Mouse (Mus musculus) left cerebral cortex, postnatal 36 days (tissue): ENCODE data around the gene Gdpgp1. TPM values are rescaled to one million over a fixed set of nuclear protein-coding genes. Genes with fewer than 3 reads are reported as not detected.

ENCODE experiments used
- DNase-seq, 2 experiments: peaks; one replicate each; pipeline ENCODE4 v3.0.0; 2021 to 2022; ENCODE audit warnings: low spot score in 2 of 2, mixed read lengths in 1 of 2
- intact Hi-C: fragments of 180-260 bp; cut with DNase I; formaldehyde crosslinking; loops from one replicate; pipeline ENCODE4 v1.15.1; 2025
- total RNA-seq, 2 experiments: library from RNA; stranded (reverse); gene quantifications; 2 replicates each; pipeline ENCODE4 v1.2.3; 2021

The Gdpgp1 gene
- total RNA-seq, 2 experiments from 2014 or later, result 6.0 to 6.6 TPM

GRCm38 (mm10) chr7:80216566-80216965 is 16.1 kb upstream of the Gdpgp1 start:
- intact Hi-C loops, result loop anchor here (5.0 kb wide), 1 partner anchor 59 kb away; no protein-coding TSS in a partner anchor
- DNase-seq, result no peak

GRCm38 (mm10) chr7:80218666-80219065 is 14.0 kb upstream of the Gdpgp1 start:
- intact Hi-C loops, result loop anchor here (5.0 kb wide), 1 partner anchor 61 kb away; no protein-coding TSS in a partner anchor
- no peak for DNase-seq

- DNase-seq, result no peak
- intact Hi-C loops, result no loop called here
Observed at GRCm38 (mm10) chr7:80220237-80220797, 12.3 kb upstream of the Gdpgp1 start.

- DNase-seq, result no peak
- intact Hi-C loops, result no loop called here
Observed at GRCm38 (mm10) chr7:80221179-80221750, 11.4 kb upstream of the Gdpgp1 start.

- intact Hi-C loops, result no loop called here
- no peak for DNase-seq
Observed at GRCm38 (mm10) chr7:80227065-80227464, 5.6 kb upstream of the Gdpgp1 start.

GRCm38 (mm10) chr7:80230196-80230595 is 2.5 kb upstream of the Gdpgp1 start:
- intact Hi-C loops, result no loop called here
- DNase-seq, result no peak

GRCm38 (mm10) chr7:80231971-80232488 is 635 bp upstream of the Gdpgp1 start:
- no peak for DNase-seq
- intact Hi-C loops, result no loop called here

- intact Hi-C loops, result no loop called here
- no peak for DNase-seq
Observed at GRCm38 (mm10) chr7:80233799-80234198, 1.1 kb downstream of the Gdpgp1 start.

GRCm38 (mm10) chr7:80238542-80238941 is 5.9 kb downstream of the Gdpgp1 start:
- intact Hi-C loops, result no loop called here

GRCm38 (mm10) chr7:80241661-80242060 is 9.0 kb downstream of the Gdpgp1 start:
- no peak for DNase-seq
- intact Hi-C loops, result no loop called here

More at GRCm38 (mm10) chr7:80238542-80238941, 5.9 kb downstream of the Gdpgp1 start:
- no peak for DNase-seq

GRCm38 (mm10) chr7:80244851-80245250 is 12.2 kb downstream of the Gdpgp1 start:
- intact Hi-C loops, result no loop called here
- DNase-seq, result no peak

- DNase-seq, result peak; percentile 93 to 94
- intact Hi-C loops, result no loop called here
Observed at GRCm38 (mm10) chr7:80246148-80246721, 13.6 kb downstream of the Gdpgp1 start, which contains the start of gene Ttll13. TSS of gene Ttll13 (plus strand) at chr7:80246376.

- no peak for DNase-seq
- intact Hi-C loops, result no loop called here
Observed at GRCm38 (mm10) chr7:80246859-80247258, 14.2 kb downstream of the Gdpgp1 start.

- no peak for DNase-seq
- intact Hi-C loops, result no loop called here
Observed at GRCm38 (mm10) chr7:80252437-80252836, 19.8 kb downstream of the Gdpgp1 start.

- intact Hi-C loops, result no loop called here
- DNase-seq, result no peak
Observed at GRCm38 (mm10) chr7:80252886-80253285, 20.2 kb downstream of the Gdpgp1 start.

GRCm38 (mm10) chr7:80255981-80256380 is 23.3 kb downstream of the Gdpgp1 start:
- DNase-seq, result no peak
- intact Hi-C loops, result no loop called here

GRCm38 (mm10) chr7:80257706-80258105 is 25.0 kb downstream of the Gdpgp1 start:
- intact Hi-C loops, result no loop called here
- DNase-seq, result no peak

GRCm38 (mm10) chr7:80260625-80261371 is 28.1 kb downstream of the Gdpgp1 start, which contains the start of gene Ngrn:
TSS of gene Ngrn (plus strand) at chr7:80261215.
- peak; percentile 83 to 84 for DNase-seq
- intact Hi-C loops, result no loop called here

GRCm38 (mm10) chr7:80261372-80261990 is 28.8 kb downstream of the Gdpgp1 start:
- intact Hi-C loops, result no loop called here
- peak; percentile 18 to 22 for DNase-seq

GRCm38 (mm10) chr7:80264606-80265005 is 31.9 kb downstream of the Gdpgp1 start:
- intact Hi-C loops, result no loop called here
- DNase-seq, result no peak
